Mouse (Mus musculus): ENCODE measurements around the gene Ldhd.
A peak's percentile ranks its signal among the peaks of the same experiment; 100 is the strongest.

Ldhd gene

GRCm38 (mm10) chr8:111627923-111628322 lies 2.3 kb downstream of the Ldhd start:
- DNase-seq (ENCODE audit: low read depth) = no peak

- DNase-seq (ENCODE audit: low read depth) = no peak
These were observed 3.2 kb downstream of the Ldhd start for GRCm38 (mm10) chr8:111626933-111627332.

GRCm38 (mm10) chr8:111626528-111626820 lies 3.7 kb downstream of the Ldhd start:
- no peak for DNase-seq (ENCODE audit: low read depth)

GRCm38 (mm10) chr8:111625694-111626527 lies 4.3 kb downstream of the Ldhd start:
- DNase-seq (ENCODE audit: low read depth) = peak; percentile 83

- DNase-seq (ENCODE audit: low read depth) = peak; percentile 60
These were observed 5.3 kb downstream of the Ldhd start for GRCm38 (mm10) chr8:111624853-111625221.

GRCm38 (mm10) chr8:111624081-111624852 lies 5.9 kb downstream of the Ldhd start:
- peak; percentile 51 for DNase-seq (ENCODE audit: low read depth)

- DNase-seq (ENCODE audit: low read depth) = no peak
These were observed 7.6 kb downstream of the Ldhd start for GRCm38 (mm10) chr8:111622553-111622952.

- no peak for DNase-seq (ENCODE audit: low read depth)
These were observed 8.1 kb downstream of the Ldhd start for GRCm38 (mm10) chr8:111622104-111622503.

- no peak for DNase-seq (ENCODE audit: low read depth)
These were observed 10.2 kb downstream of the Ldhd start for GRCm38 (mm10) chr8:111619936-111620335.

- no peak for DNase-seq (ENCODE audit: low read depth)
These were observed 11.9 kb downstream of the Ldhd start for GRCm38 (mm10) chr8:111618273-111618672.

- no peak for DNase-seq (ENCODE audit: low read depth)
These were observed 12.4 kb downstream of the Ldhd start for GRCm38 (mm10) chr8:111617812-111618211.

- DNase-seq (ENCODE audit: low read depth) = no peak
These were observed 15.1 kb downstream of the Ldhd start for GRCm38 (mm10) chr8:111614786-111615701.

GRCm38 (mm10) chr8:111613181-111613580 lies 17.0 kb downstream of the Ldhd start:
- no peak for DNase-seq (ENCODE audit: low read depth)

GRCm38 (mm10) chr8:111607414-111607813 lies 22.8 kb downstream of the Ldhd start:
- DNase-seq (ENCODE audit: low read depth) = no peak

- DNase-seq (ENCODE audit: low read depth) = no peak
These were observed 23.2 kb downstream of the Ldhd start for GRCm38 (mm10) chr8:111606961-111607360.

GRCm38 (mm10) chr8:111604986-111605385 lies 25.2 kb downstream of the Ldhd start:
- no peak for DNase-seq (ENCODE audit: low read depth)

GRCm38 (mm10) chr8:111602050-111602449 lies 28.1 kb downstream of the Ldhd start:
- no peak for DNase-seq (ENCODE audit: low read depth)

- peak; percentile 60 for DNase-seq (ENCODE audit: low read depth)
These were observed 30.3 kb downstream of the Ldhd start for GRCm38 (mm10) chr8:111599707-111600444.

- peak; percentile 30 for DNase-seq (ENCODE audit: low read depth)
These were observed 32.9 kb downstream of the Ldhd start for GRCm38 (mm10) chr8:111597310-111597709.

- peak; percentile 52 for DNase-seq (ENCODE audit: low read depth)
These were observed 33.7 kb downstream of the Ldhd start for GRCm38 (mm10) chr8:111596485-111596821.

GRCm38 (mm10) chr8:111595712-111596484 lies 34.3 kb downstream of the Ldhd start:
- peak; percentile 93 for DNase-seq (ENCODE audit: low read depth)
